Mouse (Mus musculus) adrenal gland, adult (tissue): Measurements from ENCODE around the gene Hpcal4.
A peak's percentile ranks its signal among the peaks of the same experiment; 100 is the strongest.
"Not testable (repeated sequence)": the region's sequence is repeated elsewhere in the genome, so short reads cannot be mapped to it uniquely, and the experiment has no call there.

Experiments
- DNase-seq, 2 experiments: peaks; one replicate each; pipeline ENCODE4 v3.0.0; 2022 to 2023; ENCODE audit warnings: low spot score in 1 of 2; ENCODE audit not compliant: inconsistent age in 2 of 2

The Hpcal4 gene

DNA sequence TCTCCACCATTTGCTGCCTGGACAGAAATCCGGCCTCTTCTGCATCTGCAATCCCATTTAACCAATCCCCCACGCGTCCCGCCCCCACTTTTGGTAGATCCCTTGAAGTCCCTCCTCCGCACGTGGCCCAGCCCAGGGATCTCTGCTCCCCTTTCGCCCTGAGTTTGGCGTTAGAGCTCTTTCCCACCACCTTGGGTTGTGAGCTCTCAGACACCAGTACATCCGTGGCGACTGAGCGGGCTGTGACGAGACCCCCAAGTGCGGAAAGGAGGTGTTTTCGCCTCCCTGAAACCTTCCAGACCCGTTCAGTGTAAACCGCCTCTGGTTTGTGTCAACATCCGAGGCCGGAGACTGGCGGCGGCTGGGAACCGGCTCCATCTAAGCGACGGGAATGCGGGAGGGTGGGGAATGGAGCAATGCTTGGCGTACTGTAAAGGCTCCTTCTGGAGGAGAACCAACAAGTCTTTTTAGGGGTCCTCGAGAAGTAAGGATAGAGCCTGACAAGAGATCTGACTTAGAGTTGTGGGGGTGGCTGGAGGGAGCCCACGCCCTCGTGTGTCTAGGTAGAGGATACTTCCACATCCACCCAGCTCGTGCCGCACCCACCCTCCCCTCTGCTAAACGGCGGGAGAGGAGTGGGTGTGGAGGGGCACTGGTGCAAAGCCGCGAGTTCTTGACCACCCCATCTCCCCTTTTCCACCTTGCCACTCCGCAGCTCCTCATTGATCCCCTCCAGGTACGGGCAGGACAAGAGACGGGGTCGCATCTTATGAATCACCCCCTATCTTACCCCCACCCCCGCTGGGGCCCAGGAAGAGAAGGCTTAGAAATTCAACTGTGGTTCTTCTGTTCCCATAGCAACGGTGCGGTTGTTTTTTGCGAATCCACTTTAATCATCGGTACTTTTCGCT, at the start of gene Hpcal4:
Gene Hpcal4 (plus strand): TSS at position 900 of the 911 bp plus-strand sequence.
- peak; percentile 74 to 86 for DNase-seq

GRCm38 (mm10) chr4:123137551-123137950, 45.5 kb upstream of the Hpcal4 start:
- DNase-seq = no peak

- peak; percentile 78 to 93 for DNase-seq
Observed at GRCm38 (mm10) chr4:123139513-123140154, 43.4 kb upstream of the Hpcal4 start, which contains the start of gene Ppie. Ppie (minus strand) TSS chr4:123139951.

DNA sequence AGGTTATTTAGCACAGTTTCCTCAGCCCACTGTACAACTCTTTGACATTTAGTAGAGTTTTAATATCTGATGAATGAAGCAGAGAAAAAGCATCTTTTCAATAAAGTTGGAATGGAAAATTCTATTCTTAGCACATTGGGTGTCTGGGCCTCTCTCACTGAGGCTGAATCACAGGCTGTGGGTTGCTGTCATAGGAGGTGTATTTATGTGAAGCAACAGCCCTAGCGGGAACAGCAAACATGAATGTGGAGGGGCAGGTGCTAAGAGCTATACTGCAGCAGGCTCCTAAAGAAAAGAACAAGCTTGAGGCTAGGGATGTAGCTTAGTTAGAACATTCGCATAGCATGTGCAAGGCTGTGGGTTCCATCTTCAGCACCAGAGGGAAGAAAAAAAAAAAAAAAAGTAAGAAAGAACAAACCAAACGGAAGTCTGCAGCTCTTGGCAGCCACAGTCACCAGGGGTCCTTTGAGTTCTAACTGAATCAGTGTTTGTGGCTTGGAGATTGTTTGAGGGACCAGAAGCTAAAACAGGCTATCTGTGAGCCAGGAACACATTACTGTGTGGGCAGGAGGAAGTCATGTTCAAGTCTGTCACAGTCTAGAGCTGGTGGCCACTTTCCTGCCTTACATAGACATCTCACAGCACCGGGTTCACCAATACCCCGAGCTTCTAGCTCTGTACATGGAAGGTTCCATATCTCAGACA, 35.4 kb upstream of the Hpcal4 start:
- no peak for DNase-seq

DNA sequence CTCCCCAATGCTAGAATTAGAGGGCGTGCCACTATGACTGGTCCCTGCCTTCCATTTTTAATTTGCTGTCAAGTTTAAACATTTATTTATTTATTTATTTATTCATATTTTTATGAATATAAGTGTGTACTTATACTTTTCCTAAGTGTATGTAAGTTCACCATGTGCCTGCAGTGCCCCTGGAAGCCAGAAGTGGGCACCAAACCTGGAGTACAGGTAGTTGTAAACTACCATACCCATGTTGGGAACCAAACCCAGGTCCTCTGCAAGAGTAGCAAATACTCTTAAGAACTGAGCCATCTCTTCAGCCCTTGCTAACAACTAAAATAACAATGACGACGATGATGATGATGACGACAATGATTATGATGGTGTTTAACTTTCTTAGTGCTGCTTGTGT, 31.0 kb upstream of the Hpcal4 start:
- no peak for DNase-seq

GRCm38 (mm10) chr4:123152976-123153375, 30.1 kb upstream of the Hpcal4 start:
- no peak for DNase-seq

DNA sequence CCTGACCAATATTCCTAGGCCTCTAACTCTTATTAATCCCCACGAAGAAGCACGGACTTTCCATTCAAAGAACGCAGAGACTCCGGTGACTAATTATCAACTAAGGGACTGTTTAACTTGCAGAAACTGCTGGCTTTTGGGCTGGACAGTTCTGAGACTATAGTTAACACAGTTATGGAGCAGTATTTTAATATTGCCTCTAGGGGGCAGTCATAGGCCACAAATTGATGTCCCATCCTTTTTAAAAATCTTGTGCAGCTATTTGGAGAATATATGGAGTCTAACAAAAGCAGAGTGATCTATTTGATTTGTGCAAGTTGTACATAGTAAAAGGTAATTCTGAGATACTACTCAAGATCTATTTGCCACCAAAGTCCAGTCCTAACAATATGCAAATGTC, 28.0 kb upstream of the Hpcal4 start:
- DNase-seq = peak; percentile 18 to 82

DNA sequence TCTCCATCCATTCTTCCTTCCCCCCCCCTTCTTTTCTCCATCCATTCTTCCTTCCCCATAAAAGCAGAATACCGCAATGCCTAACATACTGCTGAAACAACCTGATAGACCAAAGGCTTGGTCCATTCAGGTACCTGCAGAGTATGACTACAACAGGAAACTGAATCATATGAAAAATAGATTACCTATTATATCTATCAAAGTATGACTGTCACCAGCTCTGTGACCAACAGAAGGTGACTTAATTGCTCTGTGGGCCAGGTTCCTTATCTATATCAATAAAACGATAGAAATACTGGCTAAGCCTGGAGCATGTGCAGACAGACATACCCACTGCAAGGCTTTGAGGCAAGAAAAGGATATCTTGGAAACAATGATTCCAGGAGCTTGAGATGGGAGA, 27.6 kb upstream of the Hpcal4 start:
- DNase-seq = no peak

DNA sequence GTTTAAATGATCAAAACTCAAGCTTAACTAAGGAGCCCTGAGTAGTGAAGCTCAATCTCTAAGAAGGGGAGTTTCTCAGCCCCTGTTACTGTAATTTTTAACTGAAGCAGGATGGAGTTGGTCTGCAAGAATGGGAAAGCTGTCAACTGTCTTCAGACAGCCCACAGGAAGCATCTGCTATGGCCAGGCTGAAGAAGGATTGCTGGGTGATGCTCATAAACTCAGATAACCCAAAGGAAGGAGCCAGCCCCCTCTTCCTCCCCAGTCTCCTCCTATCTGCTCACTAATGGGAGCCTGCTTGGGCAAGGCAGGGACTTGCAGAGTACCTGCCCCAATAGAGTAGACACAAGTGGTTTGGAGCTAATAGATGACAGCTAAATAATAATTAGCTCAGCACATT, 27.2 kb upstream of the Hpcal4 start:
- DNase-seq = no peak

- DNase-seq = peak in 1 of 2 experiments; percentile 44
Observed at GRCm38 (mm10) chr4:123160571-123160970, 22.5 kb upstream of the Hpcal4 start.

- DNase-seq = not testable (repeated sequence)
Observed at GRCm38 (mm10) chr4:123161251-123161650, 21.8 kb upstream of the Hpcal4 start.

DNA sequence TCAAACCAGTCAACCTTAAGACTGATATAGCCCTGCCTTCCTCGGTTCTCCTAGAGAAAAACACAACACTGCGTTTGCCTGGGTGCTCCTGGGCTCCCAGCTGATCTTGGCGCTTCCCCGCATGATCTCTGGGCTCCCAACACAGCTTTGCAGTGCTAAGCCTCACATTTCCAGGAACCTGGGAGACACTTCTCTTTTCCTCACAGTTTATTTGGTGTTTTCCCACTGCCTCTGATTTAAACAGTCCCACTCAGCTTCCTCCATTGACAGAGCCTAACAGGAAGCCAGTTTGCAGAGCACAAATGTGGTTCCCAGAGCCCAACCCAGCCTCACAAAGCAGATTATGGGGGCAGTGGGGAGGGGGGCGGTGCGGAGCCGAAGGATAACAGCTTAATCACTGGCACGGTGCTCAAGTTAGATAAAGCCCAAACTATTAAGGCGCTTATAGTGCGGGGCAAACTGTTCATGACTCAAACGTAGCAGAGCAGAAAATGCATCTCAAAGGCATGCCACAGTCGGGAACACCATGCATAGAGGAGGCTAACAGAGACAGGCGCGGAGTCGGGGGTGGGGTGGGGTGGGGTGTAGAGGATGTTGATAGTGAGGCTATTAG, 20.6 kb upstream of the Hpcal4 start:
- no peak for DNase-seq

DNA sequence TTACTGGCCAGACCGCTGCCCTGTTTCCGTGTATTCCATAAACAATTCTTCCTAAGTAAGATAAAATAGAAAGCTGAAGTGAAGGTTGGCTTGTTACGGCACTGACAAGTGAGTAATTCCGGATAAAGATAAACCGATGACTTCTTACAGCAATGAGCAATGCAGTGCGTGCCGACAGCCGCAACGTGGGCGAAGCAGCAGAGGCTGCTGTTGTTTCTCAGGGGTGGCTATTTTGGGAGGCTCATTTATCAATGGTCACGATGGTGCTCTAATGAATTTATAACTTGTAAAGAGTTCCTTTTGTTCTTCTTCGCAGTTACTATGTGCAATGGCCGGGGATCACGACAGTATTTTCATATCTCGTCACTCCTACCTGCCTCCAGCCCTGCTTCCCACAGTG, 18.9 kb upstream of the Hpcal4 start:
- DNase-seq = peak in 1 of 2 experiments; percentile 47

GRCm38 (mm10) chr4:123171811-123172210, 11.2 kb upstream of the Hpcal4 start:
- peak; percentile 40 to 76 for DNase-seq

DNA sequence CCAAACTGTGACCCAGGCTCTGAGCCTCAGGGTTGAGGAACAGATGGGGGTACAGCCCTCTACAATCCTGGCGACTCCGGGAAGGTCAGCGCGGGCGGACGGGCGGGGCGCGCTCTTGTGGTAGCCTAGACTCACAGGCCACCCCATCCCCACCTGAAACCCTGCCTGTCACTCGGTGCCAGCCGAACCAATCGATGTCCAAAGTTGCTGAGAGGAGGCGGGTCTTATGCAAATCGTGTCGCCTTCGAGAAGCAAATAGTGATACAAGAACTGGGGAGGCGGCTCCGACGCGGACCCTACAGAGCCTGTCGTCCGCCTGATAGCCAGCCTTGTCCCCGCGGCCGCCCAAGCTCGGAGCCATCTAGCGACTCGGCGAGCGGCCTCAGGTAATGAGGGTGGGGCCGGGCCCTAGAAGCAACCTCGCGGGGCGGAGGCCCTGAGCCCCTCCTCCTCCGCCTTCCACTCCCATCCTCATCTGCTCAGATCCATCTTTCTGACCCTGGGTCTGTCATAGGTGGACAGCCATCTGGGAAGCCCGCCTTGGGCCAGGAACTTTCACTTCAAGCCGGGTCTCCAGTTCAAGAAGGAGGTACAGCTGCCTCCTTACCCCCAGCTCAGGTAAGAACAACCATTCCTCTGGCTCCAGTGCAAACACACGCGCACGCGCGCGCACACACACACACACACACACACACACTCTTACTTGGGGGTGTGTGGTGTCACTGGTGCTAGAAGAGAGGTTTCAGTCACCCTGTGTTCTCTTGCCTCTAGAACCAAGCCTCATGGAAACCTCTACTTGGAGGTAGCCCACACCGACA, 421 bp downstream of the Hpcal4 start:
- DNase-seq = peak; percentile 91 to 96

GRCm38 (mm10) chr4:123184816-123185215, 1.8 kb downstream of the Hpcal4 start:
- DNase-seq = no peak

- no peak for DNase-seq
Observed at GRCm38 (mm10) chr4:123192336-123192735, 9.3 kb downstream of the Hpcal4 start.

DNA sequence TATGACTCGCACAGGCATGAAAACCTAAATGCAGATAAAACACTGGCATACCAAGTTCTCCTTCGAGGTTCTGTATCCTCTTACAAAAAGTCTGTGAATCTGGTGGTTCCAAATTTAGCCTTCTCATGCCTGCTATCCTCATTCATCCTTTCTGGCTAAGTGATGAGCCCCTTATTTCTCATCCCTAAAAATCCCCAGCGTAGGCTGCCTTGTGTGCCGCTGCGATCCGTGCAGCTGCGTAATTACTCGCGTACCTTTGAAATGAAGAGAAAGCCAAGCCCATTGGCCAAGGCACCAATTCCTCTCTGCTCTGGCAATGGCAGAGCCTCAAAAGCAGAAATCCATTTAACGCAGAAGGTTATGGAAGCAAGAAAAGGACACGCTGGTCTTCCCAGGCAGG, 10.8 kb downstream of the Hpcal4 start:
- no peak for DNase-seq

GRCm38 (mm10) chr4:123196695-123197094, 13.7 kb downstream of the Hpcal4 start:
- DNase-seq = peak; percentile 71 to 89

DNA sequence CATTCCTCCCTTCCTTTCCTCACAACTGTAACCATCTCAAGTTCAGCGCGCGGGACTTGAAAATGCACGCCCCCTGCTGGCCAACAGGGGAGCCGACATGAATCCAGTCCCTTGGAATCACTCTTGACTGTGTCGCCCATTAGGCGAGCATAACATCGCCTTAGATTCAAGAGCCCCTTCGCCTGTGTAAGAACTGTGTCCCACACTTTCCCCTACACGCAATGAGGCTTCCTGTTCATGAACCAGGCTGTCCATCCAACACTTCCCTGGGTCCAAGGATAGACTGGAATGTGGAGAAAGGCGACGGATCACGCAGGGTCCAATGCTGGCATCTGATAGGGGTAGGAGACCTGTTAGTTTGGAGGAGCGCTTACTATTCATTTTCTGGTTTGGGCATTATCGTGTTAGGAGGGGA, 17.8 kb downstream of the Hpcal4 start:
- peak; percentile 83 to 91 for DNase-seq
